20 mouse cellular contexts compared by ENCODE assay signal in genomic region chr12:111324536-111324935, GRCm38 (mm10). TPM values are rescaled to one million over a fixed set of nuclear protein-coding genes. Genes with fewer than 3 reads are reported as not detected.
DNase-seq lines count a peak whose midpoint lies in the region; ATAC-seq and TF ChIP-seq lines count a peak whose summit lies in the region.
"Had no signal": no experiment of that assay in that cellular context is flagged by ENCODE, and none has a peak within 500 bp of the region (broad histone marks: within the 10 kb centered on the region; RNA-seq: fewer than 3 reads in every experiment).

No protein-coding gene starts in this region.

- H3K4me2 ChIP-seq in hindbrain, embryonic 16.5 days (ENCODE audit: low read length): no peak overlapping the region
- no peak overlapping the region for H3K4me2 ChIP-seq in hindbrain, embryonic 14.5 days (replicated peaks)
- H3K4me2 ChIP-seq in kidney, embryonic 15.5 days: no peak overlapping the region
- H3K4me2 ChIP-seq in intestine, postnatal 0 days (replicated peaks; ENCODE audit: low read depth): no peak overlapping the region
- H3K4me2 ChIP-seq: embryonic facial prominence, embryonic 12.5 days; forebrain, embryonic 15.5 days; heart, embryonic 11.5 days; heart, embryonic 15.5 days had no signal

- H3K9me3 ChIP-seq in hindbrain, embryonic 16.5 days (ENCODE audit: control insufficient read depth, low read length): no peaks in the 10 kb centered on the region
- no peaks in the 10 kb centered on the region for H3K9me3 ChIP-seq in hindbrain, embryonic 14.5 days (ENCODE audit: control insufficient read depth, low read length)
- no peaks in the 10 kb centered on the region for H3K9me3 ChIP-seq in kidney, embryonic 15.5 days (replicated peaks)
- H3K9me3 ChIP-seq in intestine, postnatal 0 days (ENCODE audit: control insufficient read depth): no peaks in the 10 kb centered on the region
- H3K9me3 ChIP-seq: embryonic facial prominence, embryonic 12.5 days; forebrain, embryonic 15.5 days; heart, embryonic 15.5 days had no signal

- no peak for TF ChIP-seq POLR2A in cerebellum, adult 2 months (IDR thresholded peaks at IDR 0.05; ENCODE audit: borderline replicate concordance, insufficient read depth, low read length)

- H3K36me3 ChIP-seq in hindbrain, embryonic 16.5 days (ENCODE audit: control insufficient read depth, insufficient read depth, low read length): peaks cover 59% of the 10 kb centered on the region
- peaks cover 98% of the 10 kb centered on the region for H3K36me3 ChIP-seq in hindbrain, embryonic 14.5 days (replicated peaks; ENCODE audit: control insufficient read depth, insufficient read depth)
- H3K36me3 ChIP-seq in kidney, embryonic 15.5 days: peaks cover 99% of the 10 kb centered on the region
- peaks cover 97% of the 10 kb centered on the region for H3K36me3 ChIP-seq in intestine, postnatal 0 days (ENCODE audit: control insufficient read depth, insufficient read depth)

- ATAC-seq in hindbrain, embryonic 16.5 days: peak; percentile 32; the same call in 1 of the 2 replicates
- ATAC-seq in hindbrain, embryonic 14.5 days (ENCODE audit: low FRiP score): no peak
- no peak for ATAC-seq in kidney, embryonic 15.5 days (replicated peaks; ENCODE audit: low FRiP score)
- no peak for ATAC-seq in intestine, postnatal 0 days
- ATAC-seq: activated CD4-positive, CD25-positive, alpha-beta regulatory T cell, adult 4 months; forebrain, embryonic 15.5 days; hindbrain, postnatal 0 days; Patski had no signal

- no peaks in the 10 kb centered on the region for H3K27me3 ChIP-seq in hindbrain, embryonic 16.5 days (replicated peaks; ENCODE audit: control insufficient read depth, insufficient read depth, low read length)
- H3K27me3 ChIP-seq in hindbrain, embryonic 14.5 days (ENCODE audit: control insufficient read depth, insufficient read depth, low read length): no peaks in the 10 kb centered on the region
- H3K27me3 ChIP-seq in cerebellum, adult 2 months (ENCODE audit: control insufficient read depth, insufficient read depth, low read length): no peaks in the 10 kb centered on the region
- no peaks in the 10 kb centered on the region for H3K27me3 ChIP-seq in kidney, embryonic 15.5 days
- H3K27me3 ChIP-seq in intestine, postnatal 0 days (replicated peaks; ENCODE audit: control insufficient read depth, insufficient read depth, low read length): no peaks in the 10 kb centered on the region
- H3K27me3 ChIP-seq: embryonic facial prominence, embryonic 12.5 days; forebrain, embryonic 15.5 days; heart, embryonic 15.5 days; Patski had no signal

- 95% methylated on average over 21 of the region's 21 CpGs for WGBS in hindbrain, embryonic 16.5 days
- WGBS in hindbrain, embryonic 14.5 days: 94% methylated on average over 21 of the region's 21 CpGs
- 13% methylated on average over 21 of the region's 21 CpGs for WGBS in cerebellum, adult 2 months
- WGBS in kidney, embryonic 15.5 days: 88% methylated on average over 21 of the region's 21 CpGs
- WGBS in intestine, postnatal 0 days: 93% methylated on average over 21 of the region's 21 CpGs

- H3K9ac ChIP-seq in hindbrain, embryonic 16.5 days (ENCODE audit: low read depth, low read length): no peak overlapping the region
- no peak overlapping the region for H3K9ac ChIP-seq in hindbrain, embryonic 14.5 days
- no peak overlapping the region for H3K9ac ChIP-seq in kidney, embryonic 15.5 days
- no peak overlapping the region for H3K9ac ChIP-seq in intestine, postnatal 0 days (ENCODE audit: low read depth, low read length)
- H3K9ac ChIP-seq: embryonic facial prominence, embryonic 12.5 days; forebrain, embryonic 15.5 days; heart, embryonic 15.5 days had no signal

- H3K27ac ChIP-seq in hindbrain, embryonic 16.5 days (ENCODE audit: low read depth, low read length): no peak overlapping the region
- H3K27ac ChIP-seq in hindbrain, embryonic 14.5 days: no peak overlapping the region
- peak overlapping the region; percentile 18 for H3K27ac ChIP-seq in cerebellum, adult 2 months (ENCODE audit: insufficient read depth, low read length)
- no peak overlapping the region for H3K27ac ChIP-seq in kidney, embryonic 15.5 days
- no peak overlapping the region for H3K27ac ChIP-seq in intestine, postnatal 0 days (ENCODE audit: low read depth, low read length)
- H3K27ac ChIP-seq: embryonic facial prominence, embryonic 12.5 days; forebrain, embryonic 15.5 days; heart, embryonic 15.5 days; hindbrain, postnatal 0 days had no signal

- H3K4me1 ChIP-seq in hindbrain, embryonic 16.5 days (ENCODE audit: control insufficient read depth, insufficient read depth, low read depth, low read length): no peaks in the 10 kb centered on the region
- no peaks in the 10 kb centered on the region for H3K4me1 ChIP-seq in hindbrain, embryonic 14.5 days (replicated peaks; ENCODE audit: control insufficient read depth, insufficient read depth, low read length)
- peaks cover 20% of the 10 kb centered on the region; the same call in 1 of the 2 replicates for H3K4me1 ChIP-seq in cerebellum, adult 2 months (ENCODE audit: control insufficient read depth, insufficient read depth, low read length)
- H3K4me1 ChIP-seq in kidney, embryonic 15.5 days: no peaks in the 10 kb centered on the region
- no peaks in the 10 kb centered on the region for H3K4me1 ChIP-seq in intestine, postnatal 0 days (replicated peaks; ENCODE audit: control insufficient read depth, insufficient read depth, low read length)
- H3K4me1 ChIP-seq: embryonic facial prominence, embryonic 12.5 days; forebrain, embryonic 15.5 days had no signal

- DNase-seq in hindbrain, embryonic 14.5 days (ENCODE audit: low spot score): no peak
- DNase-seq in cerebellum, adult 2 months: peak; percentile 79 to 84
- DNase-seq in cerebellum, postnatal 10 days: peak; percentile 72 to 75
- no peak for DNase-seq in layer of hippocampus, adult 11-12 months (ENCODE audit: low spot score)
- DNase-seq in left cerebral cortex, adult 9 months (ENCODE audit: low spot score in 2 of 2): no peak
- DNase-seq: adrenal gland, postnatal 36 days; gastrocnemius, postnatal 10 days; heart, adult 18-20 months; kidney, adult 18-20 months had no signal

- peak; percentile 19; the same call in 1 of the 2 replicates for TF ChIP-seq CTCF in cerebellum, adult 2 months (IDR thresholded peaks at IDR 0.05; ENCODE audit: borderline replicate concordance, insufficient read depth, low read depth, low read length)
- no peak for TF ChIP-seq CTCF in intestine, postnatal 0 days (IDR thresholded peaks at IDR 0.05; ENCODE audit: low read depth)

- no peak overlapping the region for H3K4me3 ChIP-seq in hindbrain, embryonic 16.5 days (ENCODE audit: low read length)
- H3K4me3 ChIP-seq in hindbrain, embryonic 14.5 days (replicated peaks; ENCODE audit: low read length): no peak overlapping the region
- H3K4me3 ChIP-seq in cerebellum, adult 2 months (replicated peaks; ENCODE audit: insufficient read depth, low read depth, low read length): no peak overlapping the region
- no peak overlapping the region for H3K4me3 ChIP-seq in kidney, embryonic 15.5 days (replicated peaks)
- no peak overlapping the region for H3K4me3 ChIP-seq in intestine, postnatal 0 days (ENCODE audit: low read depth, low read length)
- H3K4me3 ChIP-seq: embryonic facial prominence, embryonic 12.5 days; forebrain, embryonic 15.5 days; heart, embryonic 15.5 days had no signal

RNA-seq across cellular contexts. Expression of gene Cdc42bpb, which starts 53.0 kb away (rescaled TPM):
- polyA plus RNA-seq in hindbrain, embryonic 16.5 days (2015; fragmentation: Nextera tagmentation; extraction: Ambion mirVana): 35.3 and 40.4 TPM in 2 replicates
- 48.1 and 48.3 TPM in 2 replicates for polyA plus RNA-seq in hindbrain, embryonic 14.5 days (2014; fragmentation: Nextera tagmentation; extraction: Ambion mirVana)
- polyA plus RNA-seq in cerebellum, adult 2 months (2012; rRNA removed): 176 and 177 TPM in 2 replicates
- 31.9 and 40.0 TPM in 2 replicates for polyA plus RNA-seq in kidney, embryonic 15.5 days (2015; fragmentation: Nextera tagmentation; extraction: Ambion mirVana)
- 26.4 and 27.2 TPM in 2 replicates for polyA plus RNA-seq in intestine, postnatal 0 days (2015; fragmentation: Nextera tagmentation; extraction: Ambion mirVana)

RNA-seq across cellular contexts. Expression of gene Amn, which starts 53.6 kb away (rescaled TPM):
- 39.0 and 59.0 TPM in 2 replicates for polyA plus RNA-seq in hindbrain, embryonic 16.5 days (2015; fragmentation: Nextera tagmentation; extraction: Ambion mirVana)
- 19.6 and 20.5 TPM in 2 replicates for polyA plus RNA-seq in hindbrain, embryonic 14.5 days (2014; fragmentation: Nextera tagmentation; extraction: Ambion mirVana)
- polyA plus RNA-seq in cerebellum, adult 2 months (2012; rRNA removed): 6.4 and 9.6 TPM in 2 replicates
- polyA plus RNA-seq in kidney, embryonic 15.5 days (2015; fragmentation: Nextera tagmentation; extraction: Ambion mirVana): 43.7 and 43.9 TPM in 2 replicates
- 528 and 608 TPM in 2 replicates for polyA plus RNA-seq in intestine, postnatal 0 days (2015; fragmentation: Nextera tagmentation; extraction: Ambion mirVana)
- polyA plus RNA-seq: activated CD4-positive, CD25-positive, alpha-beta regulatory T cell, adult 4 months; forebrain, embryonic 11.5 days had no signal

Comparison
In these comparisons a context has a peak if more than half of its experiments do, and no peak if none do; other contexts are left out.
1. DNase-seq: peak in cerebellum, adult 2 months (2 of 2) and cerebellum, postnatal 10 days (2 of 2); none in hindbrain, embryonic 14.5 days (single experiment), layer of hippocampus, adult 11-12 months (single experiment) and left cerebral cortex, adult 9 months (0 of 2).